Mouse (Mus musculus) midbrain, embryonic 11.5 days (tissue): ENCODE results near the gene Acoxl. TPM values are rescaled to one million over a fixed set of nuclear protein-coding genes. Genes with fewer than 3 reads are reported as not detected.
A peak's percentile ranks its signal among the peaks of the same experiment; 100 is the strongest.

Experiments
- ATAC-seq: fragments of 200-750 bp; cut with Nextera tagmentation; 2 replicates; pipeline ENCODE4 v1.8.0; 2017; ENCODE audit warnings: moderate TSS enrichment, moderate library complexity; ENCODE audit not compliant: low FRiP score
- DNase-seq: peaks from one replicate; pipeline ENCODE4 v3.0.0; 2015; ENCODE audit warnings: low spot score; ENCODE audit errors: missing footprints
- H3K27ac ChIP-seq: fragments of 300-500 bp; sonication (generic); 2 replicates; pipeline ENCODE4 v1.5.1; 2014; ENCODE audit warnings: low read depth, low read length
- H3K27me3 ChIP-seq: fragments of 300-500 bp; sonication (generic); 2 replicates; pipeline ENCODE4 v1.6.1; 2014; ENCODE audit warnings: mild to moderate bottlenecking, low read length, moderate library complexity, mixed read lengths; ENCODE audit not compliant: control insufficient read depth, insufficient read depth
- H3K36me3 ChIP-seq: fragments of 300-500 bp; sonication (generic); 2 replicates; pipeline ENCODE4 v1.6.1; 2014; ENCODE audit warnings: mild to moderate bottlenecking, low read length, moderate library complexity, mixed read lengths; ENCODE audit not compliant: control insufficient read depth, insufficient read depth
- H3K4me1 ChIP-seq: fragments of 300-500 bp; sonication (generic); 2 replicates; pipeline ENCODE4 v1.6.1; 2014; ENCODE audit warnings: low read length; ENCODE audit not compliant: control insufficient read depth, insufficient read depth
- H3K4me2 ChIP-seq: fragments of 300-500 bp; sonication (generic); 2 replicates; pipeline ENCODE4 v1.6.1; 2014; ENCODE audit warnings: mild to moderate bottlenecking, moderate library complexity
- H3K4me3 ChIP-seq: fragments of 300-500 bp; sonication (generic); 2 replicates; pipeline ENCODE4 v1.5.1; 2014; ENCODE audit warnings: low read depth, low read length
- H3K9ac ChIP-seq: fragments of 300-500 bp; sonication (generic); 2 replicates; pipeline ENCODE4 v1.6.1; 2014; ENCODE audit warnings: low read length
- H3K9me3 ChIP-seq: fragments of 300-500 bp; sonication (generic); 2 replicates; pipeline ENCODE4 v1.6.1; 2016; ENCODE audit warnings: low read length; ENCODE audit not compliant: control insufficient read depth
- WGBS: fragments of 180-500 bp; shearing (Covaris S2); extraction: QIAGEN DNeasy Blood & Tissue Kit; methylation state at CpG from one replicate; pipeline ENCODE4 v1.1.7; 2014; 5-methylcytosine and 5-hydroxymethylcytosine counted together
- polyA plus RNA-seq: library from polyadenylated mRNA; unstranded; fragments of >200 nt; fragmentation: Nextera tagmentation; extraction: Ambion mirVana; gene quantifications from 2 replicates; pipeline ENCODE4 v1.2.1, GENCODE M21; 2014

Gene Acoxl
- polyA plus RNA-seq, 1 experiment from 2014 or later = 0.18 TPM

DNA sequence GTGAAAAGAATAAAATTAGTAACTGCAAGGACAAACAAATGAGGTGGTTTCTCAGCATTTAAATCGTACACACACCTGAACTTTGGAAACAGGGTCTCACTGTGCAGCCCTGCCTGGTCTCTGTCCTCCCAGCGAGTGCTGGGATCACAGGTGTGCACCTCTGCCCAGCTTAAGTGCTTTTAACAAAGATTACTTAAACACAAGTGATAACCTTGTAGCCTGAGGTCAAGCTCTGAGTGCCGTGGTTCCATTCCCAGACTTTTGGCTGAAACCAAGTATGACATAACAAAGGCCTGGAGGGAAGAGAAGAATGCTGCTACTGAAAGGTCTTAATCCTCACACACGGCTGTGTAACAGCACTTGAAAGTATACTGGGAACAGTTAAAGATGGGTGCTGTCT lies 149.0 kb downstream of the Acoxl start:
- no peaks in the 10 kb centered on the region for H3K36me3 ChIP-seq
- no peak for DNase-seq
- H3K4me1 ChIP-seq = no peaks in the 10 kb centered on the region
- no peak overlapping the region for H3K4me3 ChIP-seq
- no peaks in the 10 kb centered on the region for H3K9me3 ChIP-seq
- 45% methylated on average over 4 of the region's 4 CpGs for WGBS
- no peak for ATAC-seq
- H3K27ac ChIP-seq = no peak overlapping the region
- H3K9ac ChIP-seq = no peak overlapping the region
- H3K27me3 ChIP-seq = no peaks in the 10 kb centered on the region
- H3K4me2 ChIP-seq = no peak overlapping the region

DNA sequence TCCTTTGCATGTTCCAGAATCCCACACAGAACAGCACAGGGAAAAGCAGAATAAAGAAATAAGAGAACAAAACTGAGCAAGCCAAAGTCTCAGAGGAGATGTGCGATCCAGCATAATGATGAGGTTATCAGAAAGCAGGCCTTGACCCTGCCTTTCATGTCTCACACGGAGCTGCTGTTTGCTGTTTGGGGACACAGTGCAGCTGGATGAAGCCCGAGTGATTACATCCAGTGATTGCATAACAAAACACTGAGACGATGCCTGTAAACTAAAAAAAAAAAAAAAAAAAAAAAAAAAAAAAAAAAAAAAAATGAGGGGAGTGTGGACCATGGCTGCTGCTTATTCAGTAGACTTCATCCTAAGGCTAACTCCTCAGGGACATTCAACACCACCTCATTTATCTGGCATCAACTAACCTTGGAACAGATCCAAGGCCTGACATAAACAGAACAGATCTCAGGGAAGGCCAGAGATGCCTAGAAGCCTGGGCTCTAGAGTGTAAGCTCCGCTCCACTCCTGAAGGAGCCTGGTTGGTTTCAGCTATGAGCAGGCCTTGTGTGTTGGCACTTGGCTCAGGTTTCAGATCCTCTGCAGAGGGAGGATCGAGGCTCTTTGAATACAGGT lies 152.3 kb downstream of the Acoxl start:
- Histone ChIP-seq H3K27me3 (no peaks in the 10 kb centered on the region), H3K9ac (no peak overlapping the region), H3K4me3 (no peak overlapping the region), H3K9me3 (no peaks in the 10 kb centered on the region), H3K4me2 (no peak overlapping the region), H3K27ac (no peak overlapping the region), H3K4me1 (no peaks in the 10 kb centered on the region), H3K36me3 (no peaks in the 10 kb centered on the region)
- ATAC-seq (no peak), DNase-seq (no peak)
- WGBS = 65% methylated on average over 6 of the region's 6 CpGs

DNA sequence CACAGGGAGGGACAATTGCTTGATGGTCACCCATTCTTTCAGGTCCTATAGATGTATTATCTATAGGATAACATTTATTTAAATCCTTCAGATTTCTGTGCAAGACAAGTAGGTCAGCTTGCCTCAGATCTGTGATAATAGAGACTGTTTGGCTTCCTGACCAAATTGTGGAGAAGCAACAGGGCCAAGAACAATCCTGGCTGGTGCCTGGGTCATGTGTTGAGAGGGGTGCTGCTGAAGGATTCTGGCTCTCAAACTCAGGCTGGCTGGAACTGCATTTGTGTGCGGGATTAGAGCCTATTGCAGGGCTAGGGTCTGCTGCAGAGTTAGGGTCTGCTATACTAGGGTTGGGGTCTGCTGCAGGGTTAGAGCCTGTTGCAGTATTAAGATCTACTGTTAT lies 153.0 kb downstream of the Acoxl start:
- DNase-seq = no peak
- no peak overlapping the region for H3K4me2 ChIP-seq
- no peaks in the 10 kb centered on the region for H3K36me3 ChIP-seq
- H3K9me3 ChIP-seq = no peaks in the 10 kb centered on the region
- 82% methylated on average over 1 of the region's 1 CpGs for WGBS
- H3K9ac ChIP-seq = no peak overlapping the region
- no peaks in the 10 kb centered on the region for H3K27me3 ChIP-seq
- ATAC-seq = no peak
- H3K4me1 ChIP-seq = no peaks in the 10 kb centered on the region
- no peak overlapping the region for H3K4me3 ChIP-seq
- H3K27ac ChIP-seq = no peak overlapping the region

DNA sequence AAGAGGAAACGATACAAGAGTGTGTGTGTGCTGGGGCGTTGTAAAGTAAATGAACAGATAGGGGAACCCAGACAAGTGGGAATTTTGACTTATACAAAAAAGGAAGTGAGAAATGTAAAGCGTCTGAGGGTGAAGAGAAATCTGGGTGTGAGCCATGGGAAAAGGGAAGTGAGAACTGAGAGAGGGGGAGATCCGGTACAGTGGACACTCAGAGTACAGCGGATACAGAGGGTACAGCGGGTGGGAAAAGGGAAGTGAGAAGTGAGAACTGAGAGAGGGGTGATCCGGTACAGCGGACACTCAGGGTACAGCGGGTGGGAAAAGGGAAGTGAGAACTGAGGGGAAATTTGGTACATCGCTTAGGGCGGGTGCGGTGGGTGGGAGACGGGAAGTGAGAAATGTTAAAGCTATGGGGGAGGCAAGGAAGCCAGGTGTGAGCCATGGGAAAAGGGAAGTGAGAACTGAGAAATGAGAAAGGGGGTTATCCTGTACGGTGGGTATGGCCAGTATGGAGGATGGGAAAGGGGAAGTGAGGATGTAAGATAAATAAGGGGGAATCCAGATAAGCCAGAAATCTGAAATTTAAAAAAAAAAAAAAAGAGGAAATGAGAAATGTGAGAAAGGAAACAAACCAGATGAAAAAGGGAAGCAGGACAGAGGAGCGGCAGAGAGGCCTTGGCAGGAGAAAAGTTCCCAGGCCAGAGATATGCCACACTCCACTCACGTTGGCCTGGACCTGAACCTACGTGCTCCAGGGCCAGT lies 170.2 kb downstream of the Acoxl start:
- Histone ChIP-seq H3K9me3 (no peaks in the 10 kb centered on the region), H3K27ac (no peak overlapping the region), H3K9ac (no peak overlapping the region), H3K4me2 (no peak overlapping the region), H3K27me3 (no peaks in the 10 kb centered on the region), H3K4me3 (no peak overlapping the region), H3K4me1 (no peaks in the 10 kb centered on the region), H3K36me3 (no peaks in the 10 kb centered on the region)
- WGBS = 90% methylated on average over 17 of the region's 17 CpGs
- ATAC-seq = no peak
- DNase-seq = no peak

DNA sequence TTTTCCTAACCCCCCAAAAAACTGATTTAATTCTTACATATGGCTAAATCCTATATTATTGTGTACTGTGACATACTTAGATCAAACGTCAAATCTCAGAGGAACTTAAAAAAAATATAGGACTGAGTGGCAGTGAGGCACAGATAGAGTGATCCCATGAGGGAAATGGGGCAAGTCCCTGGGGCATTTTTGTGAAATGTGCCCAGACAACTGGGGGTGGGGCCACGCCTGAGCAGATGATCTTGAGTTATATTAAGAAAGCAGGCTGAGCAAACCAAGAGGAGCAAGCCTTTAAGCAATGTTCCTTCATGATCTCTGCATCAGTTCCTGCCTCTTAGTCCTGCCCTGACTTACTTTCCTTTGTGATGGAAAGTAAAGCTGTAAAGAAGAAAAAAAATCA lies 175.9 kb downstream of the Acoxl start:
- 73% methylated on average over 2 of the region's 2 CpGs for WGBS
- ATAC-seq (no peak), DNase-seq (no peak)
- Histone ChIP-seq H3K9ac (no peak overlapping the region), H3K4me1 (no peaks in the 10 kb centered on the region), H3K9me3 (no peaks in the 10 kb centered on the region), H3K27me3 (no peaks in the 10 kb centered on the region), H3K4me2 (no peak overlapping the region), H3K36me3 (no peaks in the 10 kb centered on the region), H3K27ac (no peak overlapping the region), H3K4me3 (no peak overlapping the region)

DNA sequence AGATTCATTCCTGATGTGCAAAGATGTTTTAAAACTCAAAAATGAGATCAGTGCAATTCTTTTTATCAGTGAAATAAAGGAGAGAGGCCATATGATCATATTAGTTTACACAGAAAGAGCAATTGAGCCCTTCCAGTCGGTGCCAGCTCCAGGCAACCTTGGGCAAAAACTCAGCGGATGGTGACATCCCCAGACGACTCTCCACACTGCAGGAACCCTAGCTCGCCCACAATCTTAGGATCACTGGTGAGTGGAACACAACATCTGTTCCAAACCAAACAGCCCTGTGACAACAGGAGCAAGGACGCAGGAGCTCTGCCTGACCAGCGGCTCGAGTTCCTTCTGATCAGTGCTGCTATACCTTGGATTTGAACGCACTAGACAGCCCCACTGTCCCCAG lies 176.9 kb downstream of the Acoxl start:
- Histone ChIP-seq H3K4me3 (no peak overlapping the region), H3K9ac (no peak overlapping the region), H3K36me3 (no peaks in the 10 kb centered on the region), H3K27me3 (no peaks in the 10 kb centered on the region), H3K9me3 (no peaks in the 10 kb centered on the region), H3K4me2 (no peak overlapping the region), H3K27ac (no peak overlapping the region), H3K4me1 (peaks cover 4% of the 10 kb centered on the region)
- WGBS = 84% methylated on average over 8 of the region's 8 CpGs
- DNase-seq (no peak), ATAC-seq (no peak)

DNA sequence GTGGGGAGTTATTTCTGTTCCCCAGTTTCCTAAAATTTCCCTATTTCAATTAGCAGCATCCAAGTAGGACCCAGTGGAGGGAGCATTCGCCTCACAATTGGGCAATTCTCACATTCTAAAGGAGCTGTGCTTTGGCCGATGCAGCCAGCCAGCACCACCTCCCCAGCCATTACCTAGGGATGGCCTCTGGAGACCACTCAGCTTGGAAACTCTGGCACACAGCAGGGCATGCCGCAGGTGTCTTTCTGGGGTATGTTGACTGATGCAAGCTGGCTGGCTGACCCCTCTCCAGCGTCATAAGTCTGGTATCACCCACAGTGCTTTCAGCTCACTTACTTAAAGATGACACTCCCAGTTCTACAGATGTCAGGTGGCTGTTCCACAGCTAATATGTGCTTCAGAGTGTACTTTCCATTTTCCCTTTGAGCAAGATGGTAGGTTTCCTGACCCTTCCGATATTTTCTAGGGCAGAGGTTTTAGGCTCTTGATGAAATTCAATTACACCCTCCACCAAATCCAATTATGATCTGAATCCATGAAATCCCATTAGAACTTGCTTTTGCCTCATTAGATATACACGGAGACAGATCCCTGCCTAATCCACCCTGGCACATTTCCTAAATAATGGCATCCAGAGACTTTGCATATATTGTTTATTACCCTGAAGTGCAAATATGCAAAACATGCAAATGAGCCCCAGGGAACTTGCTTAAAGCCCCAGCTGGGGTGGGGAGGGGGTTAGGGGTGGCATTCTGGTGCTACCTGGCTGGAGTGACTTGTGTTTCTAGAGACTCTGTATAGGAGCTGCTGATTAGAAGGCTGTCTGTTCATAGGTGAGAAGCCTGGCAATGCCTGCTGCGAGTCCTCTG lies 181.6 kb downstream of the Acoxl start:
- Histone ChIP-seq H3K4me3 (no peak overlapping the region), H3K9me3 (no peaks in the 10 kb centered on the region), H3K4me1 (peaks cover 9% of the 10 kb centered on the region), H3K4me2 (no peak overlapping the region), H3K27ac (no peak overlapping the region), H3K36me3 (no peaks in the 10 kb centered on the region), H3K27me3 (no peaks in the 10 kb centered on the region), H3K9ac (no peak overlapping the region)
- 0 out of 2 replicates have a peak, but pooled peaks have one; percentile 40 for ATAC-seq
- DNase-seq = no peak
- 25% methylated on average over 7 of the region's 7 CpGs for WGBS

DNA sequence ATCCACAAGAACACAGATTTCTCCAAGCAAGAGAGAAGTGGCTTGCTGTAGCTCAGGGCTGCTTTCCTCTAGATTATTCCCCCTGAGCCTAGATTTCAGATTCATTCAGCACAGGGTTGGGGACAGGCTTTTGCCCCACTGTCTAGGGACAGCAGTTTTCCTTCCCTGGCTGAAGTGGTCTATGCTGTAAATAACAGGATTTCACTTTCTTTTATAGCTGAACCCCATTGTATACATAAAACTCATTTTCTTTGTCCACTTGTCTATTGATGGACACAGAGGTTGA lies 182.2 kb downstream of the Acoxl start:
- Histone ChIP-seq H3K4me1 (peaks cover 9% of the 10 kb centered on the region), H3K9me3 (no peaks in the 10 kb centered on the region), H3K27ac (no peak overlapping the region), H3K27me3 (no peaks in the 10 kb centered on the region), H3K4me3 (no peak overlapping the region), H3K9ac (no peak overlapping the region), H3K4me2 (no peak overlapping the region), H3K36me3 (no peaks in the 10 kb centered on the region)
- no peak for DNase-seq
- no peak for ATAC-seq

DNA sequence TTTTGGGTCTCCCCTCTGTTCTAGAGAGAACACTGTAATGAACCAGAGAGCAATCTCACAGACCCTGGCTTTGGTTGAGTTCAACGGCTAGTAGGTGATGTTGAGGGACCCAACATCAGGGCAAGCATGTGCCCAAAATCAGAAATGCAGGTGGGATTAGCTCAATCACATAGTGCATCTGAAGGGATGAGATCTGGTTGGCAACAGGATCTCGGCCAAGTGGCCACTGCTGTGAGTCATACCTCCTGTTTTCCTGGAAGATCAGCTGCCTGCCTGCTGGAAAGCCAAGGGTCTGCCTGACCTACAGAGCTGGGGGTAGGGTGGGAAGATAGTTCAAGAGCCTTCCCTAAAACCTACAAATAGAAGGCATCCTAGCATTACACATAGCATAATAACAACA lies 185.2 kb downstream of the Acoxl start:
- Histone ChIP-seq H3K9me3 (no peaks in the 10 kb centered on the region), H3K36me3 (no peaks in the 10 kb centered on the region), H3K4me2 (no peak overlapping the region), H3K27ac (no peak overlapping the region), H3K4me1 (peaks cover 9% of the 10 kb centered on the region), H3K4me3 (no peak overlapping the region), H3K27me3 (no peaks in the 10 kb centered on the region), H3K9ac (no peak overlapping the region)
- 88% methylated on average over 2 of the region's 2 CpGs for WGBS
- ATAC-seq = no peak
- DNase-seq = no peak
